Mouse (Mus musculus): Measurements from ENCODE around the gene Sema7a. TPM values are rescaled to one million over a fixed set of nuclear protein-coding genes. Genes with fewer than 3 reads are reported as not detected.

Sema7a gene
- polyA plus RNA-seq, 1 experiment = 3.2 TPM

DNA sequence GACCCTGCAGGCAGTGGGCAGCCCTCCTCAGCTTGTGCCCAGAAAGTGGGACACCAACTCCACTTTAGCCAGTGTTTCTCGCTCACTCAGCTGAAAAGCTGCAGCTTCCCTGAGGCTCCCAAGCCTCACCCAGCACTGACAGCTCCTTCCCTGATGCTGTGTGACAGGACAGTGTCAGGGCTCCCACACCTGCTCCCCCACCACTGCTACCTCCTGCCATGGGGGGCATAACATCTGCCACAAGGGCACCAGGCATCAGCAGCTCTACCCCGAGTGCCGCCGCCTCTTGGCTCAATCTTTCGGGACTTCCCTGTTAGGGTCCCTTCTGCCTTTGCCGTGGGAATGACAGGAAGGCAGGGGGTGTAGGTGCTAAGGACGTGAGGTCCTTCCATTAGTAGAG lies 46.4 kb downstream of the Sema7a start:
- 73% methylated on average over 7 of the region's 7 CpGs for WGBS
- no peak for TF ChIP-seq CTCF (IDR thresholded peaks at IDR 0.05; ENCODE audit: control insufficient read depth, insufficient read depth, low read length)
- no peak for TF ChIP-seq POLR2A (IDR thresholded peaks at IDR 0.05; ENCODE audit: borderline replicate concordance, control insufficient read depth, low read depth, low read length)
- Histone ChIP-seq H3K4me3 (replicated peaks; ENCODE audit: control insufficient read depth, low read depth, low read length) (no peak overlapping the region), H3K4me1 (ENCODE audit: control insufficient read depth, insufficient read depth, low read length) (peaks cover 2% of the 10 kb centered on the region), H3K27ac (ENCODE audit: control insufficient read depth, insufficient read depth, low read depth, low read length, poor library complexity) (no peak overlapping the region)

DNA sequence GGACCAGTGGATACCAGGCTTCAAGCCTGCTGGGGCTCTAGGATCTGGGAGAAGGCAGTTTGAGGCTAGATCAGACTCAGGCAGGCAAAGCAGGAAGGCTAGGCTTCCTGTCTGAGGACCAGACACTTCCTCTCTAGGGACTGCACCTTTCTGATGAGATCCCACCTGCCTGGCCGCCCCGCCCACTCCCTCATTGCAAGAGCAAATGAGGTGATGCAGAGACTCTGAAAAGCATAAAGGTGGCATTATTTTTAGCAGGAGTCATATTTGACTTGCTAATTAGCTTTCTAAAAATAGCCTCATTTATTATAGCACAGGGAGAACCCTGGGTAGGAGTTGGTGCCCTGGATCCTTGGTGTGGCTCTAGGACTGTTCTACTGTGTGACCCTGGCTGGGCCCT lies 48.2 kb downstream of the Sema7a start:
- 50% methylated on average over 2 of the region's 2 CpGs for WGBS

DNA sequence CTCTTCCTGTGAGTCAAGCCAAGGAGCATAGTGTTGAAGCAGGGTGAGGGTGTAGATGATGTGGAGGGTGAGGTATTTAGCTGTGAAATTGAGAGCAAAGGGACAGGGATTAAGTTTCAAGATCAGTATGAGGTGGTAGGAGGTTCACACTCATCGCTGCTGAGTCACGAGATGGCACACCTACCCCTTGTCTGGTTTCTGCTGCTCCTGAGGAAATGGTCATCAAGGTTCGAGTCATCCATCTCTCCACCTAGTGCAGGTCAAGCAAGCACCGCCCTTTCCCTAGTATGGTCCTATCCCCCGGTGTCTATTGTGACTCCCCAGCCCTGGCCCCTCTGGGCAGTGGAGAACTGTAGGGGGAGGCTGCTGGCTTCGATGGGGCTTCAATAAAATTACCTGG lies 49.4 kb downstream of the Sema7a start:
- Histone ChIP-seq H3K4me3 (replicated peaks; ENCODE audit: control insufficient read depth, low read depth, low read length) (no peak overlapping the region), H3K27ac (ENCODE audit: control insufficient read depth, insufficient read depth, low read depth, low read length, poor library complexity) (no peak overlapping the region), H3K4me1 (ENCODE audit: control insufficient read depth, insufficient read depth, low read length) (peaks cover 2% of the 10 kb centered on the region)
- 73% methylated on average over 6 of the region's 6 CpGs for WGBS
- TF ChIP-seq CTCF (IDR thresholded peaks at IDR 0.05; ENCODE audit: control insufficient read depth, insufficient read depth, low read length) (no peak), POLR2A (IDR thresholded peaks at IDR 0.05; ENCODE audit: borderline replicate concordance, control insufficient read depth, low read depth, low read length) (no peak)

More for the DNA sequence above, 48.2 kb downstream of the Sema7a start:
- Histone ChIP-seq H3K27ac (ENCODE audit: control insufficient read depth, insufficient read depth, low read depth, low read length, poor library complexity) (no peak overlapping the region), H3K4me3 (replicated peaks; ENCODE audit: control insufficient read depth, low read depth, low read length) (no peak overlapping the region), H3K4me1 (ENCODE audit: control insufficient read depth, insufficient read depth, low read length) (peaks cover 2% of the 10 kb centered on the region)
- TF ChIP-seq POLR2A (IDR thresholded peaks at IDR 0.05; ENCODE audit: borderline replicate concordance, control insufficient read depth, low read depth, low read length) (no peak), CTCF (IDR thresholded peaks at IDR 0.05; ENCODE audit: control insufficient read depth, insufficient read depth, low read length) (no peak)

DNA sequence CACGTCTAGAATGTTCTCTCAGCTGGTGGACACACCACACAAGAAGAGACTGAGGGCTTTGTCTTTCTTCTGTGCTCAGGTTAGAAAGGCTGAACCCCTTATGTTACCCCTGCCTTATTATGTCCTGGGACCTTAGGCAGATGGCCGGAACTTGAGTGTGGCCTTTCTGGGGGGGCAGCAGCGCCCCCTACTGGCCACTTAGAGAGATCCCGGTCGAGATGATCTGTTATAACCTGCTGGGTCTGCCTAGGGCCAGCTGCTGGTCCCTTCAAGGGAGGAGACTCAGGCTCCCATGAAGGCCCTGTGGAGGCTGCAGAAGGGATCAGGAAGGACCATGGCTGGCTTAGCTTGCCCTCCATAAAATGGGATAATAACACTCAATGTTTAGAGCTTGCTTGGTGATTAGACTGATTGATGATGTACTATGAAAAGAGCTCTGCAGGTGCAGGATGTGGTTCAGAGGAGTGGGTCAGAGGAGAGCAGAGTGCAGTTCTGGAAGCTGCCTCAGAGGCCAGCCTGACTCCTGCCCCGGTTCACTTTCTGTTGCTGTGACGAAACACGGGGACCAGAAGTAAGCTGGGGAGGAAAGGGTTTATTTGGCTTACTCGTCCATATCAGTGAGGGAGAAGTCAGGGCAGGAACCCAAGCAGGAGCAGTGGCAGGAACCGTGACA lies 50.7 kb downstream of the Sema7a start:
- 16% methylated on average over 10 of the region's 10 CpGs for WGBS
- Histone ChIP-seq H3K27ac (ENCODE audit: control insufficient read depth, insufficient read depth, low read depth, low read length, poor library complexity) (no peak overlapping the region), H3K4me1 (ENCODE audit: control insufficient read depth, insufficient read depth, low read length) (peaks cover 2% of the 10 kb centered on the region), H3K4me3 (replicated peaks; ENCODE audit: control insufficient read depth, low read depth, low read length) (no peak overlapping the region)
- TF ChIP-seq CTCF (IDR thresholded peaks at IDR 0.05; ENCODE audit: control insufficient read depth, insufficient read depth, low read length) (peak; percentile 81), POLR2A (IDR thresholded peaks at IDR 0.05; ENCODE audit: borderline replicate concordance, control insufficient read depth, low read depth, low read length) (no peak)

DNA sequence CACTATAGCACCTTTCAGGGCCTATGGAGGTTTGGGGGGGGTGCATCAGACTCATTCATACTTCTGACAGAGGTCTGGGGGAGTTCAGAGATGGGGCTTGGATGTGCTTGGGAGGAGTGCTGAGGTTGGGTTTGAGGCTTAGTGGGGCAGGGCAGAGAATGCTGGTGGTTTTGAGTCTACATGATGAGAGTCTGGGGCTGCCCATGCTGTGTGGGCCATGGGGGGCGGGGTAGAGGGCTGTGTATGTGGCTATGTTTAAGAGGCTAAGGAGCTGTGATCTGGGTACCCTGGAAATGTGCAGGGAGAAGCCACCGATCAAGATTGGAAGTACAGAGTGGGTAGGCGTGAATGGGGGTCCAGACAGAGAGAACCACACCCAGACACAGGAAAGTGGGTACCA lies 52.1 kb downstream of the Sema7a start:
- H3K4me1 ChIP-seq (ENCODE audit: control insufficient read depth, insufficient read depth, low read length) = peaks cover 2% of the 10 kb centered on the region
- no peak overlapping the region for H3K27ac ChIP-seq (ENCODE audit: control insufficient read depth, insufficient read depth, low read depth, low read length, poor library complexity)
- no peak overlapping the region for H3K4me3 ChIP-seq (replicated peaks; ENCODE audit: control insufficient read depth, low read depth, low read length)
- TF ChIP-seq POLR2A (IDR thresholded peaks at IDR 0.05; ENCODE audit: borderline replicate concordance, control insufficient read depth, low read depth, low read length) (no peak), CTCF (IDR thresholded peaks at IDR 0.05; ENCODE audit: control insufficient read depth, insufficient read depth, low read length) (no peak)
- WGBS = 85% methylated on average over 3 of the region's 3 CpGs

DNA sequence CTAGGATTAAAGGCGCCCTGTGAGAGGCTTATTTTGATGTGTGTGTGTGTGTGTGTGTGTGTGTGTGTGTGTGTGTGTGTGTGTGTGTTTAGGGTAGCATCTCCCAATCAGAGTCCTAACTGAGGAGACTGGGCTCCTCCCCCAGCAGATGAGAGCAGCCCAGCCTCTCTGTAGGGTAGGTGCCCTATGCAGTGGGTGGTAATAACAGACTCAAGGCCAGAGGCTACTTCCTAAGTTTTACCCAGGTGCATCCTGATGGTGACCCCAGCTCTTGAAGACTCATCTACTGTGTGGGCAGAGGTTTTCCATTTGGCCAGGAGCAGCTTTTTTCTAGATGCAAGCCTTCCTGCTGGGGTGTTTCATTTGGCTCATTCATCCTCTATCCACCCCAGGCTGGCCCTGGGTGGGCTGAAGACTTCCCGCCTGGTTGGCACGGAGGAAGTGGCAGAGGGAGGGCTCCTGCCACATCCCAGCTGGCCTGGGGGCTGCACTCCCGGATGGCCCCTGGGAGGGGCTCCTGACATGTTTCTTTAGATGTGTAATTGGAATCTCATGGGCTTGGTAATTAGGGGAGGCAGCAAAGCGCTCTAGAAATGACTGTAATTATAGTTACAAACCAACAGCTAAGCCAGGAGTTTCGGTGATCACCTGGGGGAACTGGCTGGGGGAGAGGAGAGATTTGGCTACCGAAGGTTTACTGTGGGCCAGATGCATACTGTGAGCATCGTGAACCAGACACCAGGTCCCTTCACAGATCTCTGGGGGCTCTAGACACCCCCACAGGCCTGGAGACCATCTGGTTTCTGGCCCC lies 53.1 kb downstream of the Sema7a start:
- H3K4me1 ChIP-seq (ENCODE audit: control insufficient read depth, insufficient read depth, low read length) = peaks cover under 1% of the 10 kb centered on the region; the same call in 1 of the 2 replicates
- WGBS = 26% methylated on average over 8 of the region's 8 CpGs
- H3K27ac ChIP-seq (ENCODE audit: control insufficient read depth, insufficient read depth, low read depth, low read length, poor library complexity) = no peak overlapping the region
- no peak overlapping the region for H3K4me3 ChIP-seq (replicated peaks; ENCODE audit: control insufficient read depth, low read depth, low read length)
- TF ChIP-seq POLR2A (IDR thresholded peaks at IDR 0.05; ENCODE audit: borderline replicate concordance, control insufficient read depth, low read depth, low read length) (no peak), CTCF (IDR thresholded peaks at IDR 0.05; ENCODE audit: control insufficient read depth, insufficient read depth, low read length) (no peak)

DNA sequence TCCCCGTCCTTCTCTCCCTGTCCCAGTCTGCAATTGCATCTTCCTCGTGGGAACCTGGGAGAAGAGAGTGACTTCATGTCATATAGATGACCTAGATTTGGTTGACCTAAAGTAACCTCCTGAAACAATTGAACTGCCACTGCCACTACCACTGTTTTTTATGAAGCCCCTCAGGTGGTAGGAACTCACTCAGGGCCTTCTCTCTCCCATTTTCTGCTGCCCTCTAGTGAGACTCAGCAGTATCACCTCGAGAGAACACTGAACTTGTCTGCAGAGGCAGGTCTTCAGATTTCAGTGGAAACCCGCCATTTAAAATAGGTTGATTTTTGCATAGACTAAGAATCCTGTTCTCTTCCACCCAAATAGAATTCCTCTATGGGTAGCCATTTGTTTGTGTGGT lies 55.4 kb downstream of the Sema7a start:
- TF ChIP-seq POLR2A (IDR thresholded peaks at IDR 0.05; ENCODE audit: borderline replicate concordance, control insufficient read depth, low read depth, low read length) (no peak), CTCF (IDR thresholded peaks at IDR 0.05; ENCODE audit: control insufficient read depth, insufficient read depth, low read length) (peak; percentile 36; the same call in 1 of the 2 replicates)
- Histone ChIP-seq H3K4me1 (ENCODE audit: control insufficient read depth, insufficient read depth, low read length) (no peaks in the 10 kb centered on the region), H3K27ac (ENCODE audit: control insufficient read depth, insufficient read depth, low read depth, low read length, poor library complexity) (no peak overlapping the region), H3K4me3 (replicated peaks; ENCODE audit: control insufficient read depth, low read depth, low read length) (no peak overlapping the region)
- WGBS = 46% methylated on average over 4 of the region's 4 CpGs

DNA sequence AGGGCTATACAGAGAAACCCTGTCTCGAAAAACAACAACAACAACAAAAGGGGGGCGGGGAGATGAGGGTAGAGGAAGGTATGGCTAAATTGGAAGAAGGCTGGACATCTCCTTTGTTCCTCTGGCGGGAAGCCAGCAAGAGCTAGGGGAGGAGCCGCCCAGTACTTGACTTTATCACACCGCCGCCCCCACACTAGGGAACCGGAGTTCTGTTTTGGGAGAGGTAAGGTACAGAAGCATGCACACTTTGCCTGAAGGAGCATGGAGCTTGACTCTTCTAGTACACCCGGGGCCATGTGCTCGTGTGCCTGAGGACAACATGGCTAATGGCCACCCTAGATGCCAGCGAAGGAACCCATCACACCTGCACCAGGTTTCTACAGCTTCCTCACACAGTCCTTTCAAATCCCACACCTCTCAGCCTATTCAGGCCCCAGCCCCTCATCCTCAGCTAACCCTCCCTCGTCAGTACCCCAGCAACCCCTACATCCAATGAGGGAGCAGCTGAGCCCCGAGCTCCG lies 57.7 kb downstream of the Sema7a start:
- no peak overlapping the region for H3K4me3 ChIP-seq (replicated peaks; ENCODE audit: control insufficient read depth, low read depth, low read length)
- TF ChIP-seq POLR2A (IDR thresholded peaks at IDR 0.05; ENCODE audit: borderline replicate concordance, control insufficient read depth, low read depth, low read length) (no peak), CTCF (IDR thresholded peaks at IDR 0.05; ENCODE audit: control insufficient read depth, insufficient read depth, low read length) (no peak)
- no peaks in the 10 kb centered on the region for H3K4me1 ChIP-seq (ENCODE audit: control insufficient read depth, insufficient read depth, low read length)
- H3K27ac ChIP-seq (ENCODE audit: control insufficient read depth, insufficient read depth, low read depth, low read length, poor library complexity) = no peak overlapping the region
- 37% methylated on average over 13 of the region's 13 CpGs for WGBS

Measured in bone marrow, adult 2 months (tissue).